Mouse (Mus musculus) CH12F3 (cell line): ENCODE data around the gene Bms1.

ENCODE experiments used
- in situ Hi-C: fragments of 300-500 bp; cut with MboI; formaldehyde crosslinking; loops from 2 replicates; pipeline ENCODE4 v1.14.3; 2020; ENCODE audit warnings: low sequenced_read_pairs

Bms1 gene

GRCm38 (mm10) chr6:118419050-118419920 lies at the start of gene Bms1:
Bms1 (minus strand) TSS chr6:118419474.
- in situ Hi-C loops = no loop called here

GRCm38 (mm10) chr6:118462069-118462705 lies 42.9 kb upstream of the Bms1 start:
- in situ Hi-C loops = no loop called here

- in situ Hi-C loops = no loop called here
Observed at GRCm38 (mm10) chr6:118457726-118458125, 38.5 kb upstream of the Bms1 start.

- in situ Hi-C loops = no loop called here
Observed at GRCm38 (mm10) chr6:118455042-118455631, 35.9 kb upstream of the Bms1 start, which contains the start of gene Zfp248. Zfp248 (minus strand) TSS chr6:118455528.

GRCm38 (mm10) chr6:118454452-118454851 lies 35.2 kb upstream of the Bms1 start:
- in situ Hi-C loops = no loop called here

GRCm38 (mm10) chr6:118431502-118431901 lies 12.2 kb upstream of the Bms1 start:
- in situ Hi-C loops = no loop called here

GRCm38 (mm10) chr6:118426666-118427065 lies 7.4 kb upstream of the Bms1 start:
- in situ Hi-C loops = no loop called here

- in situ Hi-C loops = no loop called here
Observed at GRCm38 (mm10) chr6:118410428-118410827, 8.8 kb downstream of the Bms1 start.

GRCm38 (mm10) chr6:118408510-118408909 lies 10.8 kb downstream of the Bms1 start:
- in situ Hi-C loops = no loop called here

GRCm38 (mm10) chr6:118406421-118406820 lies 12.9 kb downstream of the Bms1 start:
- in situ Hi-C loops = no loop called here

- in situ Hi-C loops = no loop called here
Observed at GRCm38 (mm10) chr6:118390746-118391145, 28.5 kb downstream of the Bms1 start.

GRCm38 (mm10) chr6:118385962-118386361 lies 33.3 kb downstream of the Bms1 start:
- in situ Hi-C loops = no loop called here

- in situ Hi-C loops = no loop called here
Observed at GRCm38 (mm10) chr6:118381234-118381633, 38.0 kb downstream of the Bms1 start.

GRCm38 (mm10) chr6:118380630-118381029 lies 38.6 kb downstream of the Bms1 start:
- in situ Hi-C loops = no loop called here

- in situ Hi-C loops = loop anchor here (10.0 kb wide), 1 partner anchor 195 kb away; no protein-coding TSS in a partner anchor
Observed at GRCm38 (mm10) chr6:118379451-118380167, 39.7 kb downstream of the Bms1 start.

- in situ Hi-C loops = loop anchor here (10.0 kb wide), 1 partner anchor 193 kb away; no protein-coding TSS in a partner anchor
Observed at GRCm38 (mm10) chr6:118377611-118378010, 41.7 kb downstream of the Bms1 start.

- in situ Hi-C loops = loop anchor here (10.0 kb wide), 1 partner anchor 191 kb away; no protein-coding TSS in a partner anchor
Observed at GRCm38 (mm10) chr6:118376023-118376422, 43.3 kb downstream of the Bms1 start.

- in situ Hi-C loops = loop anchor here (10.0 kb wide), 1 partner anchor 191 kb away; no protein-coding TSS in a partner anchor
Observed at GRCm38 (mm10) chr6:118375457-118375856, 43.8 kb downstream of the Bms1 start.

GRCm38 (mm10) chr6:118375026-118375425 lies 44.2 kb downstream of the Bms1 start:
- in situ Hi-C loops = loop anchor here (10.0 kb wide), 1 partner anchor 190 kb away; no protein-coding TSS in a partner anchor

GRCm38 (mm10) chr6:118373294-118373693 lies 46.0 kb downstream of the Bms1 start:
- in situ Hi-C loops = loop anchor here (10.0 kb wide), 1 partner anchor 188 kb away; no protein-coding TSS in a partner anchor
